Mouse (Mus musculus) E14TG2a.4 (cell line): ENCODE measurements around the gene Gm10778.

ENCODE experiments used
- CTCF ChIP-seq: conservative IDR thresholded peaks from 2 replicates; pipeline ENCODE4 v1.5.1; 2014; ENCODE audit warnings: low read length
- NANOG ChIP-seq: IDR thresholded peaks from 2 replicates; pipeline ENCODE4 v1.6.1; 2014; ENCODE audit warnings: borderline replicate concordance, low read length, mixed read lengths
- POU5F1 ChIP-seq: IDR thresholded peaks from 2 replicates; pipeline ENCODE4 v1.6.1; 2014; ENCODE audit warnings: low read length, borderline replicate concordance

DNA sequence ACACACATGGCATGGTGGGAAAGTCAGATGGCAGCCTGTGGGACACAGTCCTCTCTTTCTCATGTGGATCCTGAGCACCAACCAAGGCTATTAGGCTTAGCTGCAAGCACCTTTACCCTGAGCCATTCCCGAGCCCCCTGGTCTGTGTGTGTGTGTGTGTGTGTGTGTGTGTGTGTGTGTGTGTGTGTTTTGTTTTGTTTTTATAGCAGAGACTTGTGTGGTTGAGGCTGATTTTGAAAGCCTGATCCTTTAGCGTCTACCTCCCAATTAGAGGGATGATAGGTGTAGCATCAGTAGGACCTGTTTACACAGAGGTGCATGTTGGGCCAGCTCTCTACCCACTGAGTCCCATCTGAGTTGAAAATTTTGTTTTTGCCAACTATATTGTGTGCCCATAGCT is 4.7 kb upstream of the Gm10778 start:
- TF ChIP-seq CTCF (no peak), POU5F1 (no peak), NANOG (no peak)
